In genomic region chr11:33146143-33146497, GRCm38 (mm10) we compare ENCODE assay signal across 8 mouse cellular contexts. TPM values are rescaled to one million over a fixed set of nuclear protein-coding genes. Genes with fewer than 3 reads are reported as not detected.
A peak's percentile ranks its signal among the peaks of the same experiment; 100 is the strongest.
DNase-seq lines count a peak whose midpoint lies in the region; ATAC-seq and TF ChIP-seq lines count a peak whose summit lies in the region.

No protein-coding gene starts in this region.

- peak overlapping the region; percentile 86 for H3K4me3 ChIP-seq in E14TG2a.4 (replicated peaks; ENCODE audit: low read length)
- peak overlapping the region; percentile 53 for H3K4me3 ChIP-seq in lung, embryonic 15.5 days

- peak overlapping the region; percentile 96 for H3K4me2 ChIP-seq in lung, embryonic 15.5 days

- H3K4me1 ChIP-seq in E14TG2a.4 (replicated peaks; ENCODE audit: low read depth, low read length), result peaks cover 57% of the 10 kb centered on the region
- H3K4me1 ChIP-seq in lung, embryonic 15.5 days, result peaks cover 53% of the 10 kb centered on the region

- no peak for TF ChIP-seq CTCF in E14TG2a.4 (conservative IDR thresholded peaks at IDR 0.05; ENCODE audit: low read length)

- 6% methylated on average over 9 of the region's 9 CpGs for WGBS in lung, embryonic 15.5 days

- peaks cover 24% of the 10 kb centered on the region for H3K36me3 ChIP-seq in E14TG2a.4 (ENCODE audit: insufficient read depth, low read length)
- peaks cover 15% of the 10 kb centered on the region for H3K36me3 ChIP-seq in lung, embryonic 15.5 days

- peaks cover 48% of the 10 kb centered on the region for H3K27me3 ChIP-seq in E14TG2a.4 (ENCODE audit: insufficient read depth, low read length)
- H3K27me3 ChIP-seq in lung, embryonic 15.5 days, result peaks cover 27% of the 10 kb centered on the region

- intact Hi-C loops in heart, postnatal 25 days (cut with DNase I), result loop anchor here (5.0 kb wide), 2 partner anchors 184 to 524 kb away; no protein-coding TSS in a partner anchor

- H3K9ac ChIP-seq in lung, embryonic 15.5 days, result no peak overlapping the region

- H3K27ac ChIP-seq in lung, embryonic 15.5 days, result peak overlapping the region; percentile 70

- peak; percentile 10; the same call in 1 of the 2 replicates for ATAC-seq in lung, embryonic 15.5 days (ENCODE audit: borderline replicate concordance, extremely low read depth, low FRiP score, low TSS enrichment)

- DNase-seq in adrenal gland, postnatal 36 days, result peak; percentile 89
- peak; percentile 83 to 94 for DNase-seq in frontal cortex, adult 2 months (ENCODE audit: extremely low spot score in 1 of 2, low spot score in 1 of 2)
- peak; percentile 69 for DNase-seq in heart, postnatal 25 days (ENCODE audit: low spot score)
- peak; percentile 72 to 79 for DNase-seq in kidney, postnatal 4 days
- DNase-seq in skeletal muscle tissue, adult 2 months (ENCODE audit: low read depth, low spot score), result peak; percentile 80
- no peak for DNase-seq in thymus, postnatal 0 days (ENCODE audit: low spot score)

- H3K9me3 ChIP-seq in E14TG2a.4 (ENCODE audit: low read length), result no peaks in the 10 kb centered on the region
- H3K9me3 ChIP-seq in lung, embryonic 15.5 days, result no peaks in the 10 kb centered on the region

RNA-seq across cellular contexts. Expression of gene Fgf18, which starts 1.1 kb away (rescaled TPM):
- total RNA-seq in adrenal gland, postnatal 36 days (2021), result 1 to 10 TPM in 1 of 2 experiments, under 1 TPM in 1; 0.95 to 1.6 TPM
- polyA plus RNA-seq in frontal cortex, adult 2 months (2012; rRNA removed), result 0.82 and 0.94 TPM in 2 replicates
- 1 to 10 TPM; 5.1 to 6.0 TPM for total RNA-seq in heart, postnatal 25 days (2021)
- 11.1 and 11.7 TPM in 2 replicates for polyA plus RNA-seq in lung, embryonic 15.5 days (2015; fragmentation: Nextera tagmentation; extraction: Ambion mirVana)
- 0.29 and 0.64 TPM in 2 replicates for polyA plus RNA-seq in thymus, postnatal 0 days (2015; fragmentation: Nextera tagmentation; extraction: Ambion mirVana)

RNA-seq across cellular contexts. Expression of gene Npm1, which starts 16.9 kb away (rescaled TPM):
- total RNA-seq in adrenal gland, postnatal 36 days (2021), result 100 to 1,000 TPM; 300 to 316 TPM
- polyA plus RNA-seq in frontal cortex, adult 2 months (2012; rRNA removed), result 229 and 238 TPM in 2 replicates
- total RNA-seq in heart, postnatal 25 days (2021), result 100 to 1,000 TPM; 138 to 153 TPM
- polyA plus RNA-seq in lung, embryonic 15.5 days (2015; fragmentation: Nextera tagmentation; extraction: Ambion mirVana), result 921 and 961 TPM in 2 replicates
- polyA plus RNA-seq in thymus, postnatal 0 days (2015; fragmentation: Nextera tagmentation; extraction: Ambion mirVana), result 905 and 1,035 TPM in 2 replicates

RNA-seq across cellular contexts. Expression of gene Tlx3, which starts 57.3 kb away (rescaled TPM):
- under 1 TPM in 1 of 2 experiments, not detected in 1; 0.23 TPM for total RNA-seq in adrenal gland, postnatal 36 days (2021)
- polyA plus RNA-seq in frontal cortex, adult 2 months (2012; rRNA removed), result not detected in 2 replicates
- total RNA-seq in heart, postnatal 25 days (2021), result not detected
- 0.10 TPM in 1 of 2 replicates, not detected in the other for polyA plus RNA-seq in lung, embryonic 15.5 days (2015; fragmentation: Nextera tagmentation; extraction: Ambion mirVana)
- polyA plus RNA-seq in thymus, postnatal 0 days (2015; fragmentation: Nextera tagmentation; extraction: Ambion mirVana), result not detected in 2 replicates
